Mouse (Mus musculus) embryonic facial prominence, embryonic 12.5 days (tissue): ENCODE data around the gene Zmpste24. TPM values are rescaled to one million over a fixed set of nuclear protein-coding genes. Genes with fewer than 3 reads are reported as not detected.
"Not testable (repeated sequence)": the region's sequence is repeated elsewhere in the genome, so short reads cannot be mapped to it uniquely, and the experiment has no call there.

Experiments
- ATAC-seq: fragments of 200-750 bp; cut with Nextera tagmentation; 2 replicates; pipeline ENCODE4 v1.8.0; 2017; ENCODE audit not compliant: insufficient number of reproducible peaks, insufficient read depth, low FRiP score, low TSS enrichment
- H3K27ac ChIP-seq: fragments of 300-500 bp; sonication (generic); 2 replicates; pipeline ENCODE4 v1.5.1; 2016; ENCODE audit warnings: mild to moderate bottlenecking
- H3K27me3 ChIP-seq: fragments of 300-500 bp; sonication (generic); 2 replicates; pipeline ENCODE4 v1.6.1; 2016; ENCODE audit warnings: mild to moderate bottlenecking, moderate library complexity
- H3K36me3 ChIP-seq: fragments of 300-500 bp; sonication (generic); 2 replicates; pipeline ENCODE4 v1.6.1; 2016; ENCODE audit warnings: mild to moderate bottlenecking
- H3K4me1 ChIP-seq: fragments of 300-500 bp; sonication (generic); 2 replicates; pipeline ENCODE4 v1.6.1; 2016
- H3K4me2 ChIP-seq: fragments of 300-500 bp; sonication (generic); replicated peaks from 2 replicates; pipeline ENCODE4 v1.6.1; 2016; ENCODE audit warnings: mild to moderate bottlenecking, moderate library complexity
- H3K4me3 ChIP-seq: fragments of 300-500 bp; sonication (generic); 2 replicates; pipeline ENCODE4 v1.5.1; 2016; ENCODE audit warnings: mild to moderate bottlenecking
- H3K9ac ChIP-seq: fragments of 300-500 bp; sonication (generic); 2 replicates; pipeline ENCODE4 v1.6.1; 2016; ENCODE audit warnings: mild to moderate bottlenecking, moderate library complexity
- H3K9me3 ChIP-seq: fragments of 300-500 bp; sonication (generic); 2 replicates; pipeline ENCODE4 v1.6.1; 2016; ENCODE audit warnings: mild to moderate bottlenecking, moderate library complexity
- WGBS: fragments of 180-500 bp; shearing (Covaris S2); methylation state at CpG from one replicate; pipeline ENCODE4 v1.1.7; 2016; 5-methylcytosine and 5-hydroxymethylcytosine counted together
- polyA plus RNA-seq: library from polyadenylated mRNA; unstranded; fragments of >200 nt; fragmentation: Nextera tagmentation; extraction: Ambion mirVana; gene quantifications from 2 replicates; pipeline ENCODE4 v1.2.1, GENCODE M21; 2016

The Zmpste24 gene
- 23.0 and 25.2 TPM in 2 replicates for polyA plus RNA-seq

DNA sequence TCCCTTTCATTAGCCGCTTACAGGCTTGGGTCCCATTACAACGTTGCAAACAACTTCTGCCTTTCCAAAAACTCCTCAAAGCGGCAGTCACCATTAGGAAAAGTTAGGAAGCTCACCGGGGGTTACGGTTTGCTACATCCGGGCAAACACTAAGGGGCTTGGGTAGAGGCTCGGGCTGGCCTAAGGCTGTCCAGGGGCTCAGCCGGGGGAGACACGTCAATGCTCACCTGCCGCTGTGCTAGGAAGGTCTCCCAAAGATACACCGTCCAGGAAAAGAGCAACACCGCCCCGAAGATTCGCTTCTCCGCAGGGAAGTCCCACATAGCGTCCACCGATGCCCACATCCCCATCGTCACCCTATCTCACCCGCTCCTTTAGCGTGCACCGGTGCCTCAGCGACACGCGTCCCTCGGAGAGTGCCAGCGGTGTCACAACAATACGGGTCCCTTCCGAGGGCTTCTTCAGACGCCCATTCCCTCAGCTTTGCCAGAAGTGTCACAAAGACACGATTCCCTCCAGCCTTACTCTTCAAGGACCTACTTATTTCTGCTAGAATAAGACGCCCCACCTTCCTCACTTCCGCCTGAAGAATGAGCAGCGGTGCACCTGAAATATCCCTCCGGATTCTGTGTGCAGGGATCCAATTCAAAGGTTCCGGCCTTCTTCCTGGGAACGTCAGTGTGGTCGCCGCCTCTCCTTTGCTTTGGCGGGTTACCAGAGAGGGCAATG lies at the start of gene Zmpste24:
Gene Zmpste24 (minus strand): TSS at position 592 of the 729 bp plus-strand sequence.
- H3K4me3 ChIP-seq: peak within 1 kb of the TSS; percentile 75
- H3K4me1 ChIP-seq: peaks cover 5% of the 10 kb centered on the region
- peak within 1 kb of the TSS; percentile 69 for H3K9ac ChIP-seq
- H3K4me2 ChIP-seq: peak within 1 kb of the TSS; percentile 76
- H3K36me3 ChIP-seq: peaks cover 25% of the 10 kb centered on the region
- ATAC-seq: peak; percentile 75
- H3K27me3 ChIP-seq: no peaks in the 10 kb centered on the region
- under 1% methylated on average over 39 of the region's 39 CpGs for WGBS
- no peaks in the 10 kb centered on the region for H3K9me3 ChIP-seq
- H3K27ac ChIP-seq: peak within 1 kb of the TSS; percentile 9; the same call in 1 of the 2 replicates

DNA sequence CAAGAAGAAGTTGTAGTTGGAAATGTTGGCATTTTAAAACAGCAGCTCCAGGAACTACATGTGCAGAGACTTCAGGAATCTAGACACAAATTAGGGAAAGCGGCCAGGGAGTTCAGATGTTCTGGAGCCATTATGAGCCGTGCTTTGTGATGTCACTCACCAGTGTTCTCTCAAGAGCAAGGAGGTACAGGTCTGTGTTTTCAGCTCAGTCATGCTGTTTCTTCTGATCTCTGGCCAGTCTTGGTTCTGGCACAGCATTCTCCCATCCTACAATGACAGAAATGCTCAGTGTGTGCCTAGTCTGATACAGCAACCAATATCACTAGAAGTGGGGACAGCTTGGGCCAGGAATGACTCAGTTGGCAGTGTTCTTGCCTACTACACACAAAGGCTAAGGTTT lies 11.1 kb upstream of the Zmpste24 start, which contains the start of gene Tmco2:
Gene Tmco2 (minus strand): TSS at position 101 of the 400 bp plus-strand sequence.
- H3K4me1 ChIP-seq: no peaks in the 10 kb centered on the region
- H3K27ac ChIP-seq: no peak within 1 kb of the TSS
- H3K4me3 ChIP-seq: no peak within 1 kb of the TSS
- no peak for ATAC-seq
- H3K27me3 ChIP-seq: no peaks in the 10 kb centered on the region
- WGBS: 81% methylated on average over 2 of the region's 2 CpGs
- H3K36me3 ChIP-seq: no peaks in the 10 kb centered on the region
- no peak within 1 kb of the TSS for H3K4me2 ChIP-seq
- no peaks in the 10 kb centered on the region for H3K9me3 ChIP-seq
- H3K9ac ChIP-seq: no peak within 1 kb of the TSS

DNA sequence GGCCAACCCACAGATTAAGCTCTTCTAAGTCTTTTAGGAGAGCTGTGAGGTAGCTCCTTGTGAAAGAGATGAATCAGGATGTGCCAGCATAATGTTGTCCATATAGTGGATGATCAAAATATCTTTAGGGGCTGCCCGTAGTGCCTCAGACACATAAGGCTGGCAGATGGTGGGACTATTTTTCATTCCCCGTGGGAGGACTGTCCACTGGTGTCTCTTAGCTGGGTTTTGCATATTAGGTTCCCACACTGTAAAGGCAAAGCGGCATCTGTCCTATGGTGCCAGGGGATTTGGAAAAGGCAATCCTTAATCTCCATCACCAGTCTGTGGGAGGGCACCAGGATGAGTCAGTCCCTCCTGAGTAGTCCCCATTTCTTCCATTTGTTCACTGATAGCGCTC lies 5.3 kb upstream of the Zmpste24 start:
- Histone ChIP-seq H3K27me3 (no peaks in the 10 kb centered on the region), H3K4me3 (no peak overlapping the region), H3K36me3 (no peaks in the 10 kb centered on the region), H3K9me3 (no peaks in the 10 kb centered on the region), H3K9ac (no peak overlapping the region), H3K27ac (no peak overlapping the region), H3K4me2 (no peak overlapping the region), H3K4me1 (no peaks in the 10 kb centered on the region)
- ATAC-seq: no peak
- 79% methylated on average over 4 of the region's 4 CpGs for WGBS

DNA sequence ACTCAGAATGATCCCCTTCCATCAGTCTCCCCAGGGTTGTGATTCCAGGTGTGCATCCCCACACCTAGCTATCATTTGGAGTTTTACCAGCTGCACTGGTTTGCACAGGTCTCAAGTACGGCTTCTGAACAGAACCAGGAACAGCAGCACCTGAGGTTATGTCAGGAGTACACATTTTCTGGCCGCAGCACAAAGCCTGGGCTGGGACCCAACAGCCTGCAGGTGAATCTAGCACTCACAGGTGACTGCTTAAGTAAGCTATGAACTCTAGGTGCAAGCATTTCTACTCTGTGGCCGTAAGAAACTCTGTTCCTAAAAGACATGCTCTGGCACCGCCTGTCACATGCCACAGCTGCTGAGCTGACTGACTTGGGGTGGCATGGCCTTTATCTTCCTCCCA lies 7.8 kb downstream of the Zmpste24 start:
- Histone ChIP-seq H3K4me3 (no peak overlapping the region), H3K9me3 (no peaks in the 10 kb centered on the region), H3K27ac (no peak overlapping the region), H3K4me2 (no peak overlapping the region), H3K36me3 (peaks cover 69% of the 10 kb centered on the region), H3K27me3 (no peaks in the 10 kb centered on the region), H3K4me1 (no peaks in the 10 kb centered on the region), H3K9ac (no peak overlapping the region)
- ATAC-seq: no peak
- WGBS: 89% methylated on average over 4 of the region's 4 CpGs

DNA sequence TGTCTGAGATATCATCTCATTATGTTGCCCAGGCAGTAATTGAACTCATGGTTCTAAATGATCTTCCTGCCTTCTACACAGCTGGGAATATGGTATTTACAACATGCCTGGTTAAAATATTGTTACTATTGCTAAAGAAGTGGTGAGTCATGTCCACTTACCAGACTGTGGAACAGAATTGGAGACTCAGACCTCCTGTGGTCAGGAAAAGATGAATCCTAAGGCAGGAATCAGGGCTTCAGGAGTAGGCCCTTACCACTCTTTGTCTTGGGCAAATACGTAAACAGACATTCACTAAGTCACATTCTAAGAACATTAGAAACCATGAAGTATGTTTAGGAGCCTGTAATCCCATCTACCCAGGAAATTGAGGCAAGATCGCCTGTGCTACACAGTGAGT lies 9.3 kb downstream of the Zmpste24 start:
- no peak for ATAC-seq
- H3K9me3 ChIP-seq: no peaks in the 10 kb centered on the region
- no peak overlapping the region for H3K4me3 ChIP-seq
- no peak overlapping the region for H3K27ac ChIP-seq
- no peaks in the 10 kb centered on the region for H3K4me1 ChIP-seq
- WGBS: 88% methylated on average over 2 of the region's 2 CpGs
- H3K27me3 ChIP-seq: no peaks in the 10 kb centered on the region
- H3K9ac ChIP-seq: no peak overlapping the region
- peaks cover 62% of the 10 kb centered on the region for H3K36me3 ChIP-seq
- H3K4me2 ChIP-seq: no peak overlapping the region

DNA sequence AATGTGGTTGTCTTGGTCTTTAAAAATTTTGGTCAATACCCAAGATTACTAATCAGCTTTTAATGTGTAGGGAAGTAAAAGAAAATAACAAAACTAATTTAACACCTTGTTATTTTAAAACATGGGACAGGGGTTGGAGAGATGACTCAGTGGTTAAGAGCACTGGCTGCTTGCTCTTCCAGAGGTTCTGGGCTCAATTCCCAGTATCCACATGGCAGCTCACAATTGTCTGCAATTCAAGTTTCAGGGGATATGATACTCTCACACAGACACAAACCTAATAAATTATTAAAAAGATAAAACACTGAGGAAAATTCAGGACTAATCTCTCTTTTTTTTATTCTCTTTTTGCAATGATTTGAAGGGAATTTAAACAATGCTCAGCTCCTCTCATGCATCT lies 13.5 kb downstream of the Zmpste24 start:
- Histone ChIP-seq H3K4me2 (no peak overlapping the region), H3K36me3 (peaks cover 46% of the 10 kb centered on the region), H3K27me3 (no peaks in the 10 kb centered on the region), H3K9ac (no peak overlapping the region), H3K4me1 (no peaks in the 10 kb centered on the region), H3K9me3 (no peaks in the 10 kb centered on the region), H3K4me3 (no peak overlapping the region), H3K27ac (no peak overlapping the region)
- ATAC-seq: no peak

DNA sequence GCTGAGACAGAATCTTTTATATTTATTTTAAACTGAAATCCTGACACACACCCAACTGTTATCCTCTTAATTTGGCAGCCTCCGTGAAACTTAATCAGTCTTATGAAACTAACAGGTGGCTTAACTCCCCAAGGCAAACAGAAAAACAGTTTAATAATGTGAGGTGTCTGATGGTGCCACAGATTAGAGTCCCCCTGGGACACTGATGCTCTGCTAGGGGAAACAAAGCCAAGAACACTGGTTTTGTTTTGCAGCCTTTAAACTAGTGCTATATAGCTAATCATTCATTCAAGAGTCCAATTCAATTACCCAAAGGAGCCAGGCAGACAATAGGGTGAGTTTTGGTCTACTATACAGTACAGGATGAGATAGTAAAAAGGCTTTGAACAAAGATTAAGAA lies 17.6 kb downstream of the Zmpste24 start:
- Histone ChIP-seq H3K9me3 (no peaks in the 10 kb centered on the region), H3K4me1 (no peaks in the 10 kb centered on the region), H3K4me3 (no peak overlapping the region), H3K9ac (no peak overlapping the region), H3K36me3 (peaks cover 57% of the 10 kb centered on the region), H3K27ac (no peak overlapping the region), H3K27me3 (no peaks in the 10 kb centered on the region), H3K4me2 (no peak overlapping the region)
- no peak for ATAC-seq
- WGBS: 83% methylated on average over 1 of the region's 1 CpGs

DNA sequence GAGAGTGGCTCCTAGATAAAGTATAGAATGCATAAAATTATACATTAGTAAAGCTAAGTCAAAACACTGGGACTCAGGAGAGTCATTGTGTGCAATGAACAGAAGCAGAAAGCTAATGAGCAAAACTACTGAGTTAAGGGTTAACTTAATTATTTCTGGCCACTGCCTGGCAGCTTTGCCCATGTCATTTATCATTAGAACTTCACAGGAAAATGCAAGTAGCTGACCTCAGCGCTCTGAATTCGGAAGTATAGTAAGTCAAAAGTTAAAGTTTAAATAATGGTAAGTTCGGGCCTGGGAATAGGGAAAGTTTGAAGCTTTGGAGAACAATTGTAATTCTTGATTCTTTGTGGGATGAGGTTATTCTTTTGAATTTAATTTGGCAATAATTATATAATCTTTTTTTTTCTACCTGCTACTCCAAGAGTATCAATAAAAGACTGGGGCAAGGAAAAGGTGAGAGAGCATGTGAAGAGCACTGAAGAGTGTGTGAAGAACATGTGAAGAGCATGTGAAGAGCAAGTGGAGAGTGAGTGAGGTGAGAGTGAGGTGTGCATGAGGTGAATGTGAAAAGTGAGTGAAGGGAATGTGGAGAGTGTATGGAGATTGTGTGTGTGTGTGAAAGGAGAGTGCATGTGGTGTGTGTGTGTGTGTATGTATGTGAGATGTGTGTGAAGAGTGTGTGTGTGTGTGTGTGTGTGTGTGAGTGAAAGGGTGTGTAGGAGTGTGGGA lies 20.0 kb downstream of the Zmpste24 start:
- H3K4me2 ChIP-seq: no peak overlapping the region
- H3K27me3 ChIP-seq: no peaks in the 10 kb centered on the region
- H3K27ac ChIP-seq: no peak overlapping the region
- no peaks in the 10 kb centered on the region for H3K4me1 ChIP-seq
- H3K36me3 ChIP-seq: peaks cover 52% of the 10 kb centered on the region
- H3K9ac ChIP-seq: no peak overlapping the region
- no peaks in the 10 kb centered on the region for H3K9me3 ChIP-seq
- WGBS: 73% methylated on average over 3 of the region's 3 CpGs
- H3K4me3 ChIP-seq: no peak overlapping the region
- ATAC-seq: no peak

DNA sequence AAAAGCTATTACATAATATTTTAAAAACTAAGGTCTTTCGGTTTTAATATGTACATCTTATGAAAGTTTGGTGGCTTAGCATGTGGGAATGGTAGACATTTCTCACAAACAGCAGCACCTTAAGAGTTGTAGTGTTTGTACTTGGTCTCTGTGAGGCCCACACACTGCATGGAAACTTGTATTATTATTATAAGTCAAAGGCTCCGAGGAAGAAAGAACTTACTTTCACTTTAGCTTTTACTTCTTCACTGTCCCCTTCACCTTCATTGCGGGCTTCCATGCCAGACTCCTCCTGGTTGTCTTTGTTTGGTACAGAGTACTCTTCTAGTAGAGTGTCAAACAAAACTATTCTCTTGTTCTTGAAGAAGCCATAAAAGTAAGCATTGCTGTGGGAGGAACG lies 23.8 kb downstream of the Zmpste24 start:
- ATAC-seq: no peak
- H3K27me3 ChIP-seq: no peaks in the 10 kb centered on the region
- peaks cover 59% of the 10 kb centered on the region for H3K36me3 ChIP-seq
- H3K4me1 ChIP-seq: no peaks in the 10 kb centered on the region
- no peak overlapping the region for H3K4me2 ChIP-seq
- 91% methylated on average over 4 of the region's 4 CpGs for WGBS
- H3K27ac ChIP-seq: no peak overlapping the region
- no peak overlapping the region for H3K9ac ChIP-seq
- H3K9me3 ChIP-seq: no peaks in the 10 kb centered on the region
- no peak overlapping the region for H3K4me3 ChIP-seq

DNA sequence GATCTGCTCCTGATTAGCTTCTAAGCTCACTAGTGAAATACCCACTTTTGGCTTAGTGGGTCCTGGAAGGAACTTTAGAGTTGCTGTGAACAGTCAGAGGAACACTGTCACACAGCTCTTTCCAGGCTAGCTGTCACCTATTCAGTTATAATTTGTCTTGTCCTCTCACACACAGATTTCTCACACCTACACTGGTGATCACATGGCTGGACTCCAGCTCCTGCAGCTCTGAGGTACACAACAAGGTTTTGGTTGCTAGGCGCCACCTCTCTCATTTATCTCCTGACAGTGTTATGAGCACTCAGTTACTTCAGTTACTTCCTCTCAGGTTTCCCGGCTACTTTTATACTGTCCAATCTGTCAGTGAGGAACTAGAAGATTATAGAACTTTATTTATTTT lies 32.7 kb downstream of the Zmpste24 start:
- Histone ChIP-seq H3K36me3 (peaks cover 30% of the 10 kb centered on the region), H3K27ac (no peak overlapping the region), H3K4me1 (no peaks in the 10 kb centered on the region), H3K4me2 (no peak overlapping the region), H3K27me3 (no peaks in the 10 kb centered on the region), H3K9me3 (no peaks in the 10 kb centered on the region), H3K4me3 (no peak overlapping the region), H3K9ac (no peak overlapping the region)
- ATAC-seq: no peak
- whole genome bisulfite sequencing: 87% methylated on average over 2 of the region's 2 CpGs

DNA sequence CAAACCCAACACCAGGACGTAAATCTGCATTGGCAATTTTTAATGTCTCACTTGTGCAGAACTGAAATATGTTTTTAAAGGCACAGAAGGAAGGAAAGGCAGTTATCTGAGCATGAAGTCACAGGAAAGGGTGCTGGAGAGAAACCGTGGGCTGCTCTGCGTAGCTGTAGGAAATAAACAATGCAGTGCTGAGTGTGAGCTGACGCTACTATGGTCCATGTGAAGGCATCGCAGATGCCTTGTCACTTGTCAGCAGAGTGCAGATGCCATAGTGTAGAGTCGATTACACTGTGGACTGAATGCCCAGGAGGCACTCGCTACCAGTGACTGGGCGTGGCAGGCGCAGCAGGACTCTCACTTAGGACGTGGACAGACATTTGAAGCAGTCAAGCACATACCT lies 38.8 kb downstream of the Zmpste24 start:
- 89% methylated on average over 10 of the region's 10 CpGs for WGBS
- not testable (repeated sequence) for H3K27me3 ChIP-seq
- peaks cover 27% of the 10 kb centered on the region for H3K36me3 ChIP-seq

DNA sequence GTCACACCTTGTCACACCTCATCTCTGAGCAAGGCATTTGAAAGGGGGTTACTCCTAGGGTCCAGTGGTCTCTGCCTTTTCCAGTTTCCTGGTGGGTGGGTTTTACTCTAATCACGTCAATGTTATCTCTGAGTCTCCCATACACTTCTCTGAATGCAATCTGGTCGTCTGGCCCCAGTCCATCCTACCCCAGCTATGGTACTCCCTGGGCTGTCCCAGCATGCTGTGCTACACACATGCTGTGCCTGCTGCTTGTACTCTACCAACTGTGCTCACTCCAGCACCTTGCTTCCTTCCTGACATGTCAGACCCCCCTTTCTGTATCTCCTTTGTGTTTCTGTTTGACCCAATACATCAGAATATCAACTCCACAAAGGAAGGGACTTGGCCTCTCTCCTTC lies 41.0 kb downstream of the Zmpste24 start:
- no peak overlapping the region for H3K4me2 ChIP-seq
- no peaks in the 10 kb centered on the region for H3K4me1 ChIP-seq
- ATAC-seq: no peak
- H3K27me3 ChIP-seq: 0 out of 2 replicates have a peak, but pooled peaks cover 4% of the 10 kb centered on the region
- no peak overlapping the region for H3K9ac ChIP-seq
- 77% methylated on average over 2 of the region's 2 CpGs for WGBS
- no peak overlapping the region for H3K27ac ChIP-seq
- H3K9me3 ChIP-seq: no peaks in the 10 kb centered on the region
- H3K4me3 ChIP-seq: no peak overlapping the region
- H3K36me3 ChIP-seq: peaks cover 23% of the 10 kb centered on the region

More for the DNA sequence above, 38.8 kb downstream of the Zmpste24 start:
- not testable (repeated sequence) for H3K9me3 ChIP-seq, H3K4me3 ChIP-seq, ATAC-seq, H3K4me1 ChIP-seq, H3K9ac ChIP-seq, H3K27ac ChIP-seq, H3K4me2 ChIP-seq
